Mouse (Mus musculus) MEL (cell line): ENCODE data around the gene Notch4.

Experiments
- CTCF ChIP-seq, 3 experiments: IDR thresholded peaks in 2 of 3; conservative IDR thresholded peaks in 1 of 3; 2 replicates each; pipeline ENCODE4 v1.5.1; 2011 to 2012; ENCODE audit warnings: low read length in 3 of 3, low read depth in 2 of 3, mild to moderate bottlenecking in 2 of 3, improper control_type of control experiment in 1 of 3, inconsistent platforms in 1 of 3, mixed read lengths in 1 of 3, moderate library complexity in 1 of 3; ENCODE audit not compliant: control insufficient read depth in 1 of 3, insufficient read depth in 1 of 3, poor library complexity in 1 of 3, severe bottlenecking in 1 of 3
- E2F4 ChIP-seq: IDR thresholded peaks from 2 replicates; pipeline ENCODE4 v1.6.1; 2011; ENCODE audit warnings: low read depth, low read length, improper control_type of control experiment, borderline replicate concordance
- EP300 ChIP-seq, 2 experiments: IDR thresholded peaks; 2 replicates each; pipeline ENCODE4 v1.6.1; 2011; ENCODE audit warnings: improper control_type of control experiment in 2 of 2, low read length in 2 of 2, low read depth in 1 of 2, mild to moderate bottlenecking in 1 of 2
- MAFK ChIP-seq: IDR thresholded peaks from 2 replicates; pipeline ENCODE4 v1.6.1; 2011; ENCODE audit warnings: low read depth, mild to moderate bottlenecking, low read length, improper control_type of control experiment, borderline replicate concordance
- MAX ChIP-seq: IDR thresholded peaks from 2 replicates; pipeline ENCODE4 v1.6.1; 2011; ENCODE audit warnings: low read length, improper control_type of control experiment
- NRF1 ChIP-seq: IDR thresholded peaks from 2 replicates; pipeline ENCODE4 v1.6.1; 2014; ENCODE audit warnings: low read depth, mild to moderate bottlenecking, inconsistent platforms, low read length, improper control_type of control experiment, moderate library complexity; ENCODE audit not compliant: poor library complexity, insufficient read depth, severe bottlenecking
- POLR2A ChIP-seq, 2 experiments: IDR thresholded peaks; 2 replicates each; pipeline ENCODE4 v1.6.1; 2011 to 2012; ENCODE audit warnings: low read length in 2 of 2, mild to moderate bottlenecking in 2 of 2, control low read depth in 1 of 2, improper control_type of control experiment in 1 of 2, low read depth in 1 of 2, moderate library complexity in 1 of 2; ENCODE audit not compliant: control insufficient read depth in 1 of 2, insufficient read depth in 1 of 2, poor library complexity in 1 of 2
- ZMIZ1 ChIP-seq: IDR thresholded peaks from 2 replicates; pipeline ENCODE4 v1.6.1; 2012; ENCODE audit warnings: low read depth, mild to moderate bottlenecking, inconsistent platforms, low read length, improper control_type of control experiment, moderate library complexity
- ZNF384 ChIP-seq: IDR thresholded peaks from 2 replicates; pipeline ENCODE4 v1.6.1; 2012; ENCODE audit warnings: low read depth, mild to moderate bottlenecking, inconsistent platforms, low read length, improper control_type of control experiment

DNA sequence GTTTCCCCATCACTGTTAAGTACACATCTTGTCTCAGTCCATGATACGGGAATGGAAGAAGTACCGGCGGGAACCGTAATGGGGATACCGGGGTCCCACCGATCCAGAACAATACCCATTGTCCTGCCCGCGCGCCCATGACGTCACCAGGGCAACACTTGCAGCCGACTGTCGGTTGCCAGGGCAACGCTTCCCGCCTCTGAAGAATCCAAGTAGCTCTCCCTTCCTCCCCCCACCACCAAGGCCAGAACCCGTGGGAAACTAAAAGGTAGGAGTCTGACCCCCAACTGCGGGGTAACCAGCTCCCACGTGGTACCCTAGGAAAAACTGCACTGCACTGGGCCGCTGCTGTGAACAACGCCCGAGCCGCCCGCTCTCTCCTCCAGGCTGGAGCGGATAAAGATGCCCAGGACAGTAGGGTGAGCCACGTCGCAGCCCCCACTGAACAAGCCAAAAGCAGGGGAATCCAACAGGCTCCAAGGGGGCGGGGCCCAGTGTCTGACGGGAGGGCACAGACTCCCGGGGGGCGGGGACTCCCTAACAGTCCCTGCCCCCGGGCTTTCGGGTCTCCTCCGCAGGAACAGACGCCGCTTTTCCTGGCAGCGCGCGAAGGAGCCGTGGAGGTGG, 22.8 kb downstream of the Notch4 start:
- no peak for TF ChIP-seq MAFK
- TF ChIP-seq POLR2A (IDR thresholded peaks at IDR 0.05; ENCODE audit: control insufficient read depth in 1 of 2, insufficient read depth in 1 of 2, low read depth in 1 of 2, low read length in 2 of 2, poor library complexity in 1 of 2), result no peak
- no peak for TF ChIP-seq NRF1
- TF ChIP-seq CTCF (IDR thresholded peaks at IDR 0.05 in 2 of 3, conservative IDR thresholded peaks at IDR 0.05 in 1 of 3; ENCODE audit: control insufficient read depth in 1 of 3, insufficient read depth in 1 of 3, low read depth in 2 of 3, low read length in 3 of 3, poor library complexity in 1 of 3, severe bottlenecking in 1 of 3), result no peak
- TF ChIP-seq EP300 (IDR thresholded peaks at IDR 0.05; ENCODE audit: low read depth in 1 of 2, low read length in 2 of 2), result no peak
- peak; percentile 35 for TF ChIP-seq MAX
- 0 out of 2 replicates have a peak, but pooled peaks have one; percentile 21 for TF ChIP-seq E2F4
- no peak for TF ChIP-seq ZNF384
- no peak; the same call in 1 of the 2 replicates for TF ChIP-seq ZMIZ1
